Mouse (Mus musculus): ENCODE data around the gene Dcun1d4. TPM values are rescaled to one million over a fixed set of nuclear protein-coding genes. Genes with fewer than 3 reads are reported as not detected.

Dcun1d4 gene
- 76.3 TPM for polyA plus RNA-seq (2014; fragmentation: Illumina TruSeq; extraction: RNeasy Lipid Tissue Mini Kit (QIAGEN cat#74804); ENCODE audit: low read depth, low replicate concordance)

DNA sequence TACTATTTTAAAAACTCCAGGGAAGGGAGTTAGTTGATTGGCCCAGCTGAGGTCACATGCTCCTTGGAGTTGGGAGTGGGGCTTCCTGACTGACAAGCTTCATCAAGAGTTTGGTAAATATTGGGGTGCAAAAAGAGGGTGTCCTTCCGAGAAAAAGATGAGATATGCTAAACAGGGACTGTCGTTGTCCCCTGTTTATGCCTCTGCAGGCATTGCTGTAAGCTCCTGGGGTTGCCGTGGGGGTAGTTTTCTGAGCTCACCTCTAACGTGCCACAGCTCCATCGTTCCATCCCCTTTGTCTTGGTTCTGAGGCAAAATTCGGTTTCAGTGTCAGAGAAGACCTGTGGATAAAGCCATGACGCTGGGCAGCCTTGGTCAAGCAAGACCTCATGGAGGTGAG is at the start of gene Dcun1d4:
Dcun1d4 (plus strand) TSS at position 301 of the 400 bp plus-strand sequence.

Other genes with a start within 250 kb of the Dcun1d4 start
- gene Fryl, start 224.4 kb upstream of the Dcun1d4 start, polyA plus RNA-seq (2014; fragmentation: Illumina TruSeq; extraction: RNeasy Lipid Tissue Mini Kit (QIAGEN cat#74804); ENCODE audit: low read depth, low replicate concordance) = 37.1 TPM
- gene Ociad1, start 188.2 kb upstream of the Dcun1d4 start, polyA plus RNA-seq (2014; fragmentation: Illumina TruSeq; extraction: RNeasy Lipid Tissue Mini Kit (QIAGEN cat#74804); ENCODE audit: low read depth, low replicate concordance) = 510 TPM
- 12.1 TPM for gene Ociad2, start 140.0 kb upstream of the Dcun1d4 start, polyA plus RNA-seq (2014; fragmentation: Illumina TruSeq; extraction: RNeasy Lipid Tissue Mini Kit (QIAGEN cat#74804); ENCODE audit: low read depth, low replicate concordance)
- 38.1 TPM for gene Cwh43, start 74.9 kb upstream of the Dcun1d4 start, polyA plus RNA-seq (2014; fragmentation: Illumina TruSeq; extraction: RNeasy Lipid Tissue Mini Kit (QIAGEN cat#74804); ENCODE audit: low read depth, low replicate concordance)
- gene Lrrc66, start 151.5 kb downstream of the Dcun1d4 start, polyA plus RNA-seq (2014; fragmentation: Illumina TruSeq; extraction: RNeasy Lipid Tissue Mini Kit (QIAGEN cat#74804); ENCODE audit: low read depth, low replicate concordance) = 40.3 TPM
- gene Sgcb, start 166.8 kb downstream of the Dcun1d4 start, polyA plus RNA-seq (2014; fragmentation: Illumina TruSeq; extraction: RNeasy Lipid Tissue Mini Kit (QIAGEN cat#74804); ENCODE audit: low read depth, low replicate concordance) = 13.7 TPM
- gene Spata18, start 170.4 kb downstream of the Dcun1d4 start, polyA plus RNA-seq (2014; fragmentation: Illumina TruSeq; extraction: RNeasy Lipid Tissue Mini Kit (QIAGEN cat#74804); ENCODE audit: low read depth, low replicate concordance) = not detected